Mouse (Mus musculus) embryonic fibroblast, embryonic 13.5 days (primary cell): ENCODE measurements at regions not wholly inside any gene's neighbourhood (a gene's known extent, or its start where the extent isn't known, plus 50 kb on each side); places are given as distances from the start of the nearest gene placed in this dataset.

Source experiments
- CTCF ChIP-seq: IDR thresholded peaks from 2 replicates; pipeline ENCODE4 v1.5.1; 2011; ENCODE audit warnings: mild to moderate bottlenecking, control low read depth, low read length, moderate library complexity, borderline replicate concordance; ENCODE audit not compliant: insufficient read depth
- POLR2A ChIP-seq: IDR thresholded peaks from 2 replicates; pipeline ENCODE4 v1.6.1; 2011; ENCODE audit warnings: low read depth, mild to moderate bottlenecking, control low read depth, low read length, moderate library complexity

DNA sequence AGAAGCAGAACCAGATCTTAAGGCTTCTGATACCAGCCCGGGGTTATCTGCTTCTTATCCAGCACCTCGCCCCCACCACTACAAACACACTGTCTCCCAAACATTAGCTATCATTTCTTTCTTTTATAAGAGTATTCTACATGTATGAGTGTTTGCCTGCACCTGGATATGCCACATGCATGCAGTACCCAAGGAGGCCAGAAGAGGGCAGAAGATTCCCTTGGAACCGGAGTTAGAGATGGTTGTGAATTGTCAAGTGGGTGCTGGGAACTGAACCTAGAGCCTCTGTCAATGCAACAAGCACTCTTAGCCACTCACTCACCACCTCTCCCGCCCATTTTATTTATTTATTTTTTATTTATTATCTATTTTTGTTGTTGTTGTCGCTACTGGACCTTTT, 64.9 kb upstream of the Disp3 start:
- TF ChIP-seq POLR2A (no peak), CTCF (no peak)
